Mouse (Mus musculus) R1 (cell line): ENCODE results near the gene Senp2.

Experiments
- DNase-seq: peaks from one replicate; pipeline ENCODE4 v3.0.0-alpha.2; 2018; ENCODE audit warnings: low read depth, low spot score

Senp2 gene

DNA sequence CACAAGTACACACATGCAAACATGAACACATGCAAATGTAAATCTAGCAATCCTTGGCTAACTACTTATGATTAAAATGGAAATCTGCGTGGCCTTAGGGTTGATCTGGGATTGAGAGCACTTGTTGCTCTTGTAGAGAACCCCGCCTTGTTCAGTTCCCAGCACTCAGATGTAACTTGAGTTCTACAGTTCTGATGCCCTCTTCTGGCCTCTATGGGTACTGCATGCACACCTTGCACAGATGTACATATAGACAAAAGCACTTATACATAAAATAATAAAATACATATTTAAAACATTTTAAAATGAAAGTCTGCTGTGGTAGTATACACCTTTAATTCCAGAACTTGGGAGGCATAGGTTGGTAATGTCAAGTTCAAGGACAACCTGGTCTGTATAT lies 12.8 kb downstream of the Senp2 start:
- peak; percentile 82 for DNase-seq

- DNase-seq, result no peak
Observed at GRCm38 (mm10) chr16:22027474-22027873, 18.2 kb downstream of the Senp2 start.

DNA sequence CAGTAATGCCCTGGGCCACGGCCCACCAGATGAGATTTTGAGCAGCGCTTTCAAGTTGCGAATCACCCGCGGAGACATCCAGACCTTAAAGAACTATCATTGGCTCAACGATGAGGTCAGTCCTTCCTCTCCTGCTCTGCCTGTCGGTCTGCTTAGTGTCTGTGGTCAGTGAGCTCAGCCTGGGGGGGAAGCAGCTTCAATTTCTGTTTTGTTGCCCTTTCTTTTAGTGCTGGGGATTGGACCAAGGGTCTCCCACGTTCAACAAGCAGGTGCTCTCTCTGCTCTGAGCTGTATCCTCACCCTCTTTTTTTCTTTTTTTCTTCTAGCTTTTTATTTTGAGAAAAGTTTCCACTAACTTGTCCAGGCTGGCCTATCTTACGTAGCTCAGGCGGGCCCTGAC lies 29.3 kb downstream of the Senp2 start:
- no peak for DNase-seq

DNA sequence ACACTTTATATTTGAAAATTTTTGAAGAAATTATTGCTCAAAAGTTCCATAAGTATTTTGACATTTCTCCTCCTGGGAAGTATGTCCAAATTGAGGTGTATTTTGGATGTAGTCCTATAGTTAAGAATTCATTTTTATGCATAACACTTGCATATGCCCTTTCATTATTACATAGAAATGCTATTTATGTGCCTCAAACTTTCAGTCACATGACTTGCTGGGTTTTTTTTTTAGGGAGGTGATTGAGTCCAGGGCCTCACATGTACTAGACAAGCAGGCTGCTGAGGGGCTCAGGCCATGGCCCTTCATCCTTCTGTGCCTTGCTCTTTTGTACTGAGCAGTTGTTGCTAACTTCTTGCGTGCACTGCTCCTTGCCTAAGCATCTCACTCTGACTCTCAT lies 30.7 kb downstream of the Senp2 start:
- DNase-seq, result no peak

DNA sequence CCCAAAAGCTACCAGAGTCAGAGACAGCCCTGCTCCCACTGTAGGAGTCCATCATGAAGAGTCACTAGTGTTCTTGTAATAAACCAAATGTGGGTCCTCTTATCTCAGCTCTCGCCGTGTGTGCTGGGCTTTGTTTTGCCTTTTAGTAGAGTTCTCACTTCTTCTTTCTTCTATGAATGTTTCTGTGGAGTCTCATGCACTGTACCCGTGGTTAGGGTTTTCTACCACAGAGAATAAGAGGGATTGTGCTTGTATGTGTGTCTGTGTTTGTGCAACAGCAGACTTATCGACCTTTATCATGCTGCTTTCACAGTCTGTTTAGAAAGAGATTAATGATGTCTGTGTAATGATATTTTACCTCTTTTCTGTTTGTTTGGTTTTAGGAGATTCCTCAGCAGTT lies 34.5 kb downstream of the Senp2 start:
- no peak for DNase-seq

- no peak for DNase-seq
Observed at GRCm38 (mm10) chr16:22045930-22046329, 36.6 kb downstream of the Senp2 start.

DNA sequence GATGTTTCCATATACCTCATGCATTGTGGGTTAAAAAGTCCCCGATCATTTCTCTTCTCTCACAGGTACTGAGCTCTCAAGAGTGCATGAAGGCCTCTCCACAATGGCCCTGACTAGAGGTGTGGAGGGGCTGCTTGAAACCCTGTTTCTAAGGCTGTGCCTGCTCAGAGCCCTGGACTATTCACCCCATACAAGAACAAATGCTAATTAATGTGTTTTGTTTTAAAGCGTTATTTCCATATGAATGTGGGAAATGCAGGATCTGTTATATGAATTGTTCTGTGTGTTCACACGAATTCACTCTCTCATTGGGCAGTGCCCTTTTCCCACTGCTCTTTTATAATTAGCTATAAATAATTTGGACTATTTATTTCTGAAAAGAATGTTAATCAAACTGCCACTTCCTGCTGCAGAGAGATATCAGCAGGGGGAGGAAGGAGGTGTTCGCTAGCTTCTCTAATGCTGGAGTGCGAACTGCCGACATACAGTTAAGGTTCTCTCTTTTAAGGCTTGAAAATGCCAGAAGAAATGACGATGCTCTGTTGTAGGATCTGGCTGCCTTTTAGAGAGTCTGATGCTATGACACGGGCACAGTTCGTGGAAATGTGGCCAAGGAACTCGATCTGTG lies 37.6 kb downstream of the Senp2 start:
- DNase-seq, result no peak

DNA sequence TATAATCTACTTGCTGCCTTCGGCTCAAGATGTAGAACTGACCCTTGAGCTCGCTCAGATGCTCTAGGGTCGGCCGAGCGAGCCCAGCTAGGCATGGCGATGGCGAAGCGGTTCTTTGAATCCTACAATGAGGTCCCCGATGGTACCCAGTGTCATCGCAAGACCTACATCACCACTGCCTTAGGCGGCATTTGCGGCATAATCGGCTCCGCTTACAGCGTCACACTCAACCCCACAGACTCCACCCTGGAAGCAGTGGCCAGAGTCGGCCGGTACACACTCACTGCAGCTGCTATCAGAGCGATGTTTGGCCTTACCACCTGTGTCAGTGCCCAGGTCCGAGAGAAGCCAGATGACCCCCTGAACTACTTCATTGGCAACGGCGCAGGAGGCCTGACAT lies 44.1 kb downstream of the Senp2 start:
- DNase-seq, result peak; percentile 31

- no peak for DNase-seq
Observed at GRCm38 (mm10) chr16:22057498-22057897, 48.2 kb downstream of the Senp2 start.

GRCm38 (mm10) chr16:22058871-22059270 lies 49.6 kb downstream of the Senp2 start:
- no peak for DNase-seq

DNA sequence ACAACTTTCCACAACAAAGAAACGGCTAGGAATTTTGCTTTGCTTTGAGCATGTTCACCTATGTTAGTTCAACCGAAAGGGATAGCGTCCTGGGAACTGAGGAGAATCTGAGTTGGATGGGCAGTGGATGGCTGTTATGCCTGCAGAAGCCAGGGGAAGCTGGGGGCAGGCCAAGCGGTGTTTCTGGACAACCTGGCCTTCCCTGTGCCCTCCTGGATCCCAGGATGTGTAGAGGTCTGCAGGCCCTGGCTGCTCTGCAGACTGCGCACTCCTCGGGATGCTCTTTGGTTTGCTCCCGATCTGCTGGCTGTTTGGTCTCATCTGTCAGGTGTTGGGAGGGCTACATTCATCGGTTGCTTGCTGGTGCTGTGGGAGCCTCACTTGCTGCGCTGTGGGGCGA lies 51.1 kb downstream of the Senp2 start:
- no peak for DNase-seq

DNA sequence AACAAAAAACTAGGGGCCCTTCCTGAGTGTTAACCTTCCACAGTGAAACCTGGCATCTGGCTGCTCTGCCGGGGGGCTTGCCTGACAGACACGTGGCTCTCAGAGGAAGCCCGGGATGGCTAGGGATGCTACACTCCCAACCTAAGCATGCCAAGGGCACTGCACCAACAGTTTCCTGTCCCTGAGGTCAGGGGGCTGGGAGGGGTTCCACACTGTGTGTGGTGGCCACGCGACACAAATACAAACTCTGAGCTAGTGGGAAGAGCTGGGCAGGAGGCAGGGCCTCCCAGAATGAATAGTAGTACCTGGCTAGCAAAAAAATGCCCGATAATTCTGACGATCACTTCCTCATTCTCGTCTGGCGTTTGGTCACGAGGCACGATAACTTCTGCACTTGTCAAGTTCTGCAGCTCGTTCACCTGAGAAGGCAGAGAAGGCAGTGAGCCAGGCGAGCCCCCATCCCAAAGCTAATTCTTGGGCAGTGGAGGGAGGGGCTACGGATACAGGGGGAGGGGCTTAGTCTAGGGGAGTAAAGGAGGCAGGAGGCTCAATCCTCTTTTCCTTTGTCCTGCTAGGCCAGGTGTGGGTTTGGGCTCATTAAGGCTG lies 52.4 kb downstream of the Senp2 start:
- DNase-seq, result peak; percentile 56

- no peak for DNase-seq
Observed at GRCm38 (mm10) chr16:22062284-22062683, 53.0 kb downstream of the Senp2 start.

DNA sequence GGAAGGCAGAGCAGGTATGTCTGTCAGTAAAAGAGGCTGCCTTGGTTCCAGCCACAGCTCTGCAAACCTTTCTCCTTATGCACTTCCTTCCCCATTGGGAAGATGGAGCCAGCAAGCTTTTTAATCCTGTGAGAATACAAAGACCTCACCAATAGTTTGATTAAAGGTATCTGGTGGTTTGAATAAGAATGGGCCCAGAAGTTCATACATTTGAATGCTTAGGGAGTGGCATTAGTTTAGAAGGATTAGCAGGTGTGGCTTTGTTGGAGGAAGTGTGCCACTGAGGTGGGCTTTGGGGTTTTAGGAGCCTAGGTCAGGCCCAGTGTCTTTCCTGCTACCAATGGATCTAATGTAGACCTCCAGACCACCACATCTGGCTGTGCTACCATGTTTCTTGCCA lies 56.3 kb downstream of the Senp2 start:
- DNase-seq, result peak; percentile 88

DNA sequence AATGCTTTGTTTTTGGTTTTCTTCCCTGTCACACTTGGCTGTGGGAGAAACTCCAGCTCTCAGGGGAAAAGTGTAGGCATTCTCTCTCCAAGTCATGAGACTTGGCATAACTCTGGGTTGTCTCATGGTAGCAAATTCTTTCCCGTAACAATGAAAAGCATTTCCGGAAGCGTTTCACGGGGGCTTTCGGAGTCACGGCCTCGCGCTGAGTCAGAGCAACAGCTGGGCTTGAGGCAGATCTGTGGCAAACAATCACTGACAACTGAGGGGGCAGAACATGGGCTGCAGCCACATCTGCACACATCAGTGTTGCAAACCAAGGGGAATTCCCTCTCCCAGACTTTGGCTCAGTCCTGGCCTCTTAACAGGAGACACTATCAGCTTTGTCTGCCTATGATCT lies 58.1 kb downstream of the Senp2 start:
- DNase-seq, result peak; percentile 71

GRCm38 (mm10) chr16:22071361-22071760 lies 62.1 kb downstream of the Senp2 start:
- peak; percentile 71 for DNase-seq

GRCm38 (mm10) chr16:22075067-22075466 lies 65.8 kb downstream of the Senp2 start:
- DNase-seq, result no peak

DNA sequence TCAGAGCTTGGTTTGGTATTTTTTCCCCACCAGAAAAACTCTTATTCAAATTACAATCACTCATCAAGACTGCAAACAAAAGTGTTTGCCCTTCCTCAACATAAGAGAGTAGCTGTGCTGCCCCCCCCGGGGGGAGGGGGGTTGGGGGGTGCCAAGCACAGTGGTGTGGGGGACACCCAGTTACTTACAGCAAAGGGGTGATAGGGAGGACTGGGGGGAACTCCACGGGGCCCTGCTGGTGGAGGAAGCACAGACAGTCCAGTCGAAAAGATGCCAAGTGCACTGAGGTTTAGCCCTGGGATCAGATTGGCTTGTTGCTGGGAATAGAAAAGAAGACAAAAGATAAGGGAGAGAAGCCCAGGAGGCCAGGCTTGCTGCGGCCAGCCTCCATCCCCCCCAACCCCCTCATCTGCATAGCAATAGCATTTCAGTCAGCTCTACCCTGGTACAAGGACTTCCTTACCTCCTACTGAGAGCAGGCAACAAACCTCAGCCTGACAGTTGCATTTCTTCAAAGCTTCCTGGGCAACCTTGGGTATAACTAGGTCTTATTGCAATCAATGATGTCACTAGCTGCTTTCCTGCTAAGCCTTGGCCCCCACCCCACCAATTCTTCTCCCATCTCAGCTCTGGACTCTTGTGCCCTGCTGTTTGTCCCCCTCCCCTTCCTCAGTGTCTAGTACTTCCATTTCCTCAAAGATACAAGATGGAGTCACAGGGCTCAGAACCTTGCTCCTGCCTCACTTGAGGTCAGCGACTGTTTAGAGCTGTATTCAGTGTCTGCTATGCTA lies 66.7 kb downstream of the Senp2 start:
- DNase-seq, result peak; percentile 92

DNA sequence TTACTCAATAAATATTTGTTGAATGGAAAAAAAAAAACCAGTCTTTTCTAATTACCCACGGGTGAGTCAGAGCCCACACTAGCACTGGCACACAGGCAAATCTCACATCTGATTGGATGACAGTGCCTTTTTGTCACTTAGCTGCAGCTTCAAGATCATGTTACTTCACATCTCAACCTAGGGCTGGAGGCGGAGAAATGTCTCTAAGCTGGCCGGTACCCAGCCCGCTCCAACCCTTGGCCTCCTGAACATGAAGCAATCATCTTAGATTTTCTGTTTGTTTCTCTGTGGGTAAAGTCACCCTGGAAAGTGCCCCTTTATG lies 67.3 kb downstream of the Senp2 start:
- DNase-seq, result no peak

GRCm38 (mm10) chr16:22080125-22080710 lies 70.9 kb downstream of the Senp2 start:
- no peak for DNase-seq

GRCm38 (mm10) chr16:22085411-22085810 lies 76.1 kb downstream of the Senp2 start:
- DNase-seq, result no peak

DNA sequence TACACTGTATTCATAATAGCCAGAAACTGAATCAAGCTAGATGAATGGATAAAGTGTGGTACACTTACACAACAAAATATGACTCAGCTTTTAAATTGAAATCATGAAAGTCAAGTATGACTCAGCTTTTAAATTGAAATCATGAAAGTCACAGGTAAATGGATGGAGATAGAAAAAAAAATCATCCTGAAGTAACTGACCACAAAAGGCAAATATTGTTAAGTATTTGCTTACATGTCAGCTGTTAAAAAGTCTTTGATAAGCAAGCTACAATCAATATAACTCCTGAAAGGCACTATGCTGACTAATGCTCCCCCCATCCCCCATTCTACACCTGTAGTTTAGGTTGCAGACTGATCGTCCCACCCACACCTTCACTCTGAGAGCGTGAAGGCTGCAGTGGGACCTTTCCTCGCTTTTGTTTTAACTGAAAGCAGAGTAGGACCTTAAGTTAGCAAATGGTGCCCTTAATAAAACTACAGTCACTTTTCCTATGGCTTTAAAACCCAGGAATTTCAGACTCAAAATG lies 82.0 kb downstream of the Senp2 start:
- no peak for DNase-seq
